Mouse (Mus musculus) testis, postnatal 10 days (tissue): Measurements from ENCODE around the gene Sept12.

Experiments
- DNase-seq: peaks from one replicate; pipeline ENCODE4 v3.0.0; 2021; ENCODE audit warnings: low spot score

Sept12 gene

GRCm38 (mm10) chr16:4937351-4938190 is 60.1 kb downstream of the Sept12 start:
- no peak for DNase-seq
